11 mouse cellular contexts compared by ENCODE assay signal in the genomic region with DNA sequence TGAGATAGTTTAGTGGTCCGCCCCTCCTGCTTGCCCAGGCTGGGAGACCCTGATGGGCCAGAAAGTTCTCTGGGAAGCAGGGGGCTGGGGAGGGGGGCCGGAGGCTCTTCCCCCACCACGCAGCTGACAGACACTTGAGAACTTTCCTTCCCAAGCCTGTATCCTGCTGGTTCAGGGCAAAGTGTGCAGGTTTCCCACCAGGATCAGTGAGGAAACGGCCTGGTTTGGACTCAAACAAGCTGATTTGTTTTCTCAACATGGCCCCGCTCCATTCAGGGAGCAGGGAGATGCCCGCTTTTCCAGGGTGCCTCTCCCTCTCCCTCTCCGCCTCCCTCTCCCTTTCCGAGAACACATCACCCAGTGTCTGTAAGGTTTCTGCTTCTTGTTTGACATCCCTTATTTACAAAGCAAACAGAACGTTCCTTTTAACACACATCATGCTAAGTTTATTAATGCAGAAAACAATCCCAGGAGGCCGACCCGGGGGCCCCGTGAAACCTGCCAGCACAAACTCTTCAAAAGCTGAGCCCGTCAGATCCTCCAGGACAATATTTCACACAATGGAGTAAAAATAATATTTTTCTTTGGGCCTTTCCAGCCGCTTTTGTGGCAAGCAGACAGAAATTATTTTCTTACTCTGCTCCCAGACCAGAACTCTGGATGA. TPM values are rescaled to one million over a fixed set of nuclear protein-coding genes. Genes with fewer than 3 reads are reported as not detected.
DNase-seq lines count a peak whose midpoint lies in the region; ATAC-seq and TF ChIP-seq lines count a peak whose summit lies in the region.
"Had no signal": no experiment of that assay in that cellular context is flagged by ENCODE, and none has a peak within 500 bp of the region (broad histone marks: within the 10 kb centered on the region; RNA-seq: fewer than 3 reads in every experiment).

No protein-coding gene starts in this region.

- no peak for TF ChIP-seq EP300 in stomach, postnatal 0 days (optimal IDR thresholded peaks at IDR 0.05)

- no peak for TF ChIP-seq CTCF in stomach, postnatal 0 days (IDR thresholded peaks at IDR 0.05; ENCODE audit: low read depth)

- H3K27ac ChIP-seq in hindbrain, embryonic 16.5 days (ENCODE audit: low read depth, low read length), result no peak overlapping the region
- no peak overlapping the region; the same call in 1 of the 2 replicates for H3K27ac ChIP-seq in hindbrain, embryonic 13.5 days
- H3K27ac ChIP-seq in stomach, embryonic 16.5 days (ENCODE audit: low read length), result no peak overlapping the region
- H3K27ac ChIP-seq in stomach, postnatal 0 days (replicated peaks), result no peak overlapping the region
- peak overlapping the region; percentile 48; the same call in 1 of the 2 replicates for H3K27ac ChIP-seq in embryonic facial prominence, embryonic 15.5 days (replicated peaks)
- H3K27ac ChIP-seq: hindbrain, embryonic 15.5 days; liver, embryonic 12.5 days had no signal

- 38% methylated on average over 14 of the region's 14 CpGs for WGBS in hindbrain, embryonic 16.5 days
- WGBS in hindbrain, embryonic 13.5 days, result 46% methylated on average over 14 of the region's 14 CpGs
- 30% methylated on average over 14 of the region's 14 CpGs for WGBS in stomach, embryonic 16.5 days
- WGBS in stomach, postnatal 0 days, result 21% methylated on average over 14 of the region's 14 CpGs
- WGBS in embryonic facial prominence, embryonic 15.5 days, result 23% methylated on average over 14 of the region's 14 CpGs

- no peaks in the 10 kb centered on the region for H3K9me3 ChIP-seq in hindbrain, embryonic 16.5 days (ENCODE audit: control insufficient read depth, low read length)
- no peaks in the 10 kb centered on the region for H3K9me3 ChIP-seq in hindbrain, embryonic 13.5 days
- no peaks in the 10 kb centered on the region for H3K9me3 ChIP-seq in stomach, embryonic 16.5 days (replicated peaks; ENCODE audit: control insufficient read depth, low read length)
- no peaks in the 10 kb centered on the region for H3K9me3 ChIP-seq in stomach, postnatal 0 days (ENCODE audit: control insufficient read depth, low read length)
- no peaks in the 10 kb centered on the region for H3K9me3 ChIP-seq in embryonic facial prominence, embryonic 15.5 days (replicated peaks)
- H3K9me3 ChIP-seq: hindbrain, embryonic 15.5 days; liver, embryonic 12.5 days had no signal

- no peak for DNase-seq in stomach, postnatal 0 days (ENCODE audit: low spot score)
- DNase-seq in liver, result no peak
- no peak for DNase-seq in thymus, postnatal 14 days
- DNase-seq: right cerebral cortex, postnatal 4 days had no signal

- H3K27me3 ChIP-seq in hindbrain, embryonic 16.5 days (replicated peaks; ENCODE audit: control insufficient read depth, insufficient read depth, low read length), result no peaks in the 10 kb centered on the region
- H3K27me3 ChIP-seq in hindbrain, embryonic 13.5 days, result peaks cover 4% of the 10 kb centered on the region; the same call in 1 of the 2 replicates
- H3K27me3 ChIP-seq in stomach, embryonic 16.5 days (ENCODE audit: control insufficient read depth, insufficient read depth, low read length), result no peaks in the 10 kb centered on the region
- no peaks in the 10 kb centered on the region for H3K27me3 ChIP-seq in stomach, postnatal 0 days (ENCODE audit: control insufficient read depth, insufficient read depth, low read length)
- H3K27me3 ChIP-seq in embryonic facial prominence, embryonic 15.5 days, result no peaks in the 10 kb centered on the region
- H3K27me3 ChIP-seq: hindbrain, embryonic 15.5 days had no signal

- no peak overlapping the region for H3K4me3 ChIP-seq in hindbrain, embryonic 16.5 days (ENCODE audit: low read length)
- no peak overlapping the region for H3K4me3 ChIP-seq in hindbrain, embryonic 13.5 days
- no peak overlapping the region for H3K4me3 ChIP-seq in stomach, embryonic 16.5 days (replicated peaks; ENCODE audit: low read length)
- no peak overlapping the region for H3K4me3 ChIP-seq in stomach, postnatal 0 days (ENCODE audit: low read depth, low read length)
- H3K4me3 ChIP-seq in embryonic facial prominence, embryonic 15.5 days (replicated peaks), result no peak overlapping the region
- H3K4me3 ChIP-seq: hindbrain, embryonic 15.5 days; liver, embryonic 12.5 days had no signal

- H3K9ac ChIP-seq in hindbrain, embryonic 16.5 days (ENCODE audit: low read depth, low read length), result no peak overlapping the region
- H3K9ac ChIP-seq in hindbrain, embryonic 13.5 days, result no peak overlapping the region
- H3K9ac ChIP-seq in stomach, embryonic 16.5 days (ENCODE audit: low read length), result peak overlapping the region; percentile 48; the same call in 1 of the 2 replicates
- H3K9ac ChIP-seq in stomach, postnatal 0 days (ENCODE audit: low read length), result no peak overlapping the region
- H3K9ac ChIP-seq in embryonic facial prominence, embryonic 15.5 days, result no peak overlapping the region
- H3K9ac ChIP-seq: hindbrain, embryonic 15.5 days; liver, embryonic 12.5 days had no signal

- no peaks in the 10 kb centered on the region for H3K36me3 ChIP-seq in hindbrain, embryonic 16.5 days (ENCODE audit: control insufficient read depth, insufficient read depth, low read length)
- no peaks in the 10 kb centered on the region for H3K36me3 ChIP-seq in hindbrain, embryonic 13.5 days
- no peaks in the 10 kb centered on the region for H3K36me3 ChIP-seq in stomach, embryonic 16.5 days (ENCODE audit: control insufficient read depth, insufficient read depth, low read length)
- H3K36me3 ChIP-seq in stomach, postnatal 0 days (ENCODE audit: control insufficient read depth, insufficient read depth, low read length), result no peaks in the 10 kb centered on the region
- no peaks in the 10 kb centered on the region for H3K36me3 ChIP-seq in embryonic facial prominence, embryonic 15.5 days
- H3K36me3 ChIP-seq: hindbrain, embryonic 15.5 days; liver, embryonic 12.5 days had no signal

- peaks cover 3% of the 10 kb centered on the region; the same call in 1 of the 2 replicates for H3K4me1 ChIP-seq in hindbrain, embryonic 16.5 days (ENCODE audit: control insufficient read depth, insufficient read depth, low read depth, low read length)
- peaks cover 12% of the 10 kb centered on the region for H3K4me1 ChIP-seq in hindbrain, embryonic 13.5 days (replicated peaks)
- peaks cover 10% of the 10 kb centered on the region; the same call in 1 of the 2 replicates for H3K4me1 ChIP-seq in stomach, embryonic 16.5 days (ENCODE audit: control insufficient read depth, insufficient read depth, low read length)
- H3K4me1 ChIP-seq in stomach, postnatal 0 days (replicated peaks; ENCODE audit: control insufficient read depth, insufficient read depth), result no peaks in the 10 kb centered on the region
- peaks cover 14% of the 10 kb centered on the region; the same call in 1 of the 2 replicates for H3K4me1 ChIP-seq in embryonic facial prominence, embryonic 15.5 days
- H3K4me1 ChIP-seq: liver, embryonic 12.5 days had no signal

- peak; percentile 37; the same call in 1 of the 2 replicates for ATAC-seq in hindbrain, embryonic 16.5 days
- no peak for ATAC-seq in hindbrain, embryonic 13.5 days (ENCODE audit: low FRiP score)
- no peak for ATAC-seq in stomach, embryonic 16.5 days (ENCODE audit: insufficient read depth, low FRiP score)
- no peak for ATAC-seq in stomach, postnatal 0 days (ENCODE audit: low FRiP score, low TSS enrichment)
- ATAC-seq in embryonic facial prominence, embryonic 15.5 days (ENCODE audit: insufficient number of reproducible peaks, low FRiP score, low TSS enrichment, low read depth), result no peak
- ATAC-seq: liver, embryonic 12.5 days had no signal

- H3K4me2 ChIP-seq in hindbrain, embryonic 16.5 days (ENCODE audit: low read length), result 0 out of 2 replicates have a peak overlapping the region, but pooled peaks have one; percentile 10
- no peak overlapping the region for H3K4me2 ChIP-seq in hindbrain, embryonic 13.5 days
- no peak overlapping the region for H3K4me2 ChIP-seq in stomach, embryonic 16.5 days (ENCODE audit: low read depth, low read length)
- H3K4me2 ChIP-seq in stomach, postnatal 0 days (replicated peaks; ENCODE audit: low read depth), result no peak overlapping the region
- H3K4me2 ChIP-seq in embryonic facial prominence, embryonic 15.5 days (replicated peaks), result no peak overlapping the region
- H3K4me2 ChIP-seq: hindbrain, embryonic 15.5 days; liver, embryonic 12.5 days had no signal

RNA-seq across cellular contexts. Expression of a gene that starts 15.5 kb away (rescaled TPM):
- 1.0 and 1.3 TPM in 2 replicates for polyA plus RNA-seq in hindbrain, embryonic 16.5 days (2015; fragmentation: Nextera tagmentation; extraction: Ambion mirVana)
- 0.99 and 1.1 TPM in 2 replicates for polyA plus RNA-seq in hindbrain, embryonic 13.5 days (2015; fragmentation: Nextera tagmentation; extraction: Ambion mirVana)
- polyA plus RNA-seq in stomach, embryonic 16.5 days (2015; fragmentation: Nextera tagmentation; extraction: Ambion mirVana), result 1.6 and 3.8 TPM in 2 replicates
- 1.5 and 2.3 TPM in 2 replicates for polyA plus RNA-seq in stomach, postnatal 0 days (2015; fragmentation: Nextera tagmentation; extraction: Ambion mirVana)
- polyA plus RNA-seq in embryonic facial prominence, embryonic 15.5 days (2015; fragmentation: Nextera tagmentation; extraction: Ambion mirVana), result 2.2 and 3.9 TPM in 2 replicates
- polyA plus RNA-seq: testis, adult 2 months had no signal
